Mouse (Mus musculus): ENCODE results near the gene Tmem206. TPM values are rescaled to one million over a fixed set of nuclear protein-coding genes. Genes with fewer than 3 reads are reported as not detected.
A peak's percentile ranks its signal among the peaks of the same experiment; 100 is the strongest.

Tmem206 gene
- polyA plus RNA-seq, 1 experiment, result 8.3 TPM

DNA sequence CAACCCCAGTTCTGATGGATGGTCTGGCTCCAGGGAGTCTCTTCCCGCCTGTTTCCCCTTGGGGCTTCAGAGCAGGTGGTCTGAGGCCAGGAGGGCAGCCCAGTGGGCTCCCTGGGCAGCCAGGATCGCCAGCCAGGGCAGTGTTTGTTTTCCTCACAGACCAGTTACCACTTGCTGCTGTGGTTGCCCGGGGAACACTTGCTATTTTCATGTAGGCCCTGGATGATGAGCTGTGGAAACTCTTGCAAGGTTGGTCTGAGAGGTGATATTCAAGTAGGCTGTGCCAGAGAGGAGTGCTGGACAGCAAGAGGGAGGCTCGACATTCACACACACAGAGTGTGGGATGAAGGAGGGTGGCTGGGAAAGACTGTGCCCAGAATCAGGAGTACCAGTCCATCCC is 23.8 kb upstream of the Tmem206 start:
- Histone ChIP-seq H3K4me1 (ENCODE audit: control insufficient read depth, insufficient read depth, low read length) (no peaks in the 10 kb centered on the region), H3K27ac (ENCODE audit: control insufficient read depth, insufficient read depth, low read depth, low read length, poor library complexity) (no peak overlapping the region), H3K4me3 (replicated peaks; ENCODE audit: control insufficient read depth, low read depth, low read length) (no peak overlapping the region)
- no peak for TF ChIP-seq POLR2A (IDR thresholded peaks at IDR 0.05; ENCODE audit: borderline replicate concordance, control insufficient read depth, low read depth, low read length)
- no peak for TF ChIP-seq CTCF (IDR thresholded peaks at IDR 0.05; ENCODE audit: control insufficient read depth, insufficient read depth, low read length)
- WGBS, result 64% methylated on average over 4 of the region's 4 CpGs

DNA sequence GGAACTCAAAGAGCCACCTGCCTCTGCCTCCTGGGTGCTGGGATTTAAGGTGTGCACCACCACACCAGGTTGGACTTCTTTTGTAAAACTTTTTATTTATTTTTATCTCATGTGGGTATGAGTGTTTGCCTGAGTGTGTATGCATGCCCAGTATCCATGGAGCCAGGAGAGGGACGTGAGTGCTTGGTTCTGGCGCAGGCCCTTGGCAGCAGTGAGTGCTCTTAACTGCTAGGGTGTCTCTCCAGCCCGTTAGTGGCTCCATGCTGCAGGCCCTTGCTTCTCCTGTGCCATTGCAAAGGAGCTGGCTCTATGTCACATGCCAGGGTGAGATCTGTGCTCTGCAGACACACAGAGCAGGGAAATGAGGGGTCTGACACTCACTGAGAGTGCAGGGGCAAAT is 22.0 kb upstream of the Tmem206 start:
- no peaks in the 10 kb centered on the region for H3K4me1 ChIP-seq (ENCODE audit: control insufficient read depth, insufficient read depth, low read length)
- H3K4me3 ChIP-seq (replicated peaks; ENCODE audit: control insufficient read depth, low read depth, low read length), result no peak overlapping the region
- TF ChIP-seq CTCF (IDR thresholded peaks at IDR 0.05; ENCODE audit: control insufficient read depth, insufficient read depth, low read length) (no peak), POLR2A (IDR thresholded peaks at IDR 0.05; ENCODE audit: borderline replicate concordance, control insufficient read depth, low read depth, low read length) (no peak)
- H3K27ac ChIP-seq (ENCODE audit: control insufficient read depth, insufficient read depth, low read depth, low read length, poor library complexity), result no peak overlapping the region
- 81% methylated on average over 3 of the region's 3 CpGs for WGBS

DNA sequence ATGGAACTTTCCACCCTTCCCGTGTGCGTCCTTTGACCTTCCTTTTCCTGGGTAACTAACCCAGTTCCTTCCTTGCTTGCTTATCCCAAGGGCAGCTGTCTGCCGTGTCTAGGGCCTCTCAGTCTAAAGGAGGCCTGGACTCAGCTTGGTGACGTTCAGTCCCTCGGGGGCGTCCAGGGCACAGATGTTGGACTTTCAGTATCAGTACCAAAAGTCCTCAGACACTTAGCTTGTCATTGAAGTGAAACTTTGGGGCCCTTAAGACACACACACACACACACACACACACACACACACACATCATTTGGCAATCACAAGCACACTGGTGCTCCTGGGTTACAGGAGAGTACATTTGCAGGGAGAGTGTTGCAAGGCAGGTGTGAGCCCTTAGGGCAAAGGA is 21.5 kb upstream of the Tmem206 start:
- Histone ChIP-seq H3K27ac (ENCODE audit: control insufficient read depth, insufficient read depth, low read depth, low read length, poor library complexity) (no peak overlapping the region), H3K4me3 (replicated peaks; ENCODE audit: control insufficient read depth, low read depth, low read length) (no peak overlapping the region), H3K4me1 (ENCODE audit: control insufficient read depth, insufficient read depth, low read length) (no peaks in the 10 kb centered on the region)
- TF ChIP-seq CTCF (IDR thresholded peaks at IDR 0.05; ENCODE audit: control insufficient read depth, insufficient read depth, low read length) (no peak), POLR2A (IDR thresholded peaks at IDR 0.05; ENCODE audit: borderline replicate concordance, control insufficient read depth, low read depth, low read length) (no peak)
- WGBS, result 79% methylated on average over 6 of the region's 6 CpGs

DNA sequence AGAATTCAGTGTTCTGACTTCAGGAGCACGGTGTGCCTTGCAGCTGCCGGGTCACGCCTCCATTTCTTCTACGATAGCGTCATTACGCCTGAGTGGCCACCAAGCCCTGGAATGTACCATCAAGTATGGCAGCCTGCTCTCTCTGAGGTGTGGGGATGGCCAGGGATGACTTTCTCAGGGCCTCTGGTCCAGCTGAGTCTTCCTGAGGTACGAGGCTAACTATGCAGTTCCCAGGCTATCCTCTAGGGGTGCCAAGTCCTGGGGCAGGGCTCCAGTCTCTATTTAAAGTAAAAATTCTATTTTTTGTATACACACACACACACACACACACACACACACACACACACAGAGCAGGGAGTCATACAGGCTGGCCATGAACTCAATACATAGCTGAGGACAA is 20.1 kb upstream of the Tmem206 start:
- no peak overlapping the region for H3K4me3 ChIP-seq (replicated peaks; ENCODE audit: control insufficient read depth, low read depth, low read length)
- no peak overlapping the region for H3K27ac ChIP-seq (ENCODE audit: control insufficient read depth, insufficient read depth, low read depth, low read length, poor library complexity)
- peak; percentile 26 for TF ChIP-seq CTCF (IDR thresholded peaks at IDR 0.05; ENCODE audit: control insufficient read depth, insufficient read depth, low read length)
- no peak for TF ChIP-seq POLR2A (IDR thresholded peaks at IDR 0.05; ENCODE audit: borderline replicate concordance, control insufficient read depth, low read depth, low read length)
- WGBS, result 72% methylated on average over 7 of the region's 7 CpGs
- no peaks in the 10 kb centered on the region for H3K4me1 ChIP-seq (ENCODE audit: control insufficient read depth, insufficient read depth, low read length)

DNA sequence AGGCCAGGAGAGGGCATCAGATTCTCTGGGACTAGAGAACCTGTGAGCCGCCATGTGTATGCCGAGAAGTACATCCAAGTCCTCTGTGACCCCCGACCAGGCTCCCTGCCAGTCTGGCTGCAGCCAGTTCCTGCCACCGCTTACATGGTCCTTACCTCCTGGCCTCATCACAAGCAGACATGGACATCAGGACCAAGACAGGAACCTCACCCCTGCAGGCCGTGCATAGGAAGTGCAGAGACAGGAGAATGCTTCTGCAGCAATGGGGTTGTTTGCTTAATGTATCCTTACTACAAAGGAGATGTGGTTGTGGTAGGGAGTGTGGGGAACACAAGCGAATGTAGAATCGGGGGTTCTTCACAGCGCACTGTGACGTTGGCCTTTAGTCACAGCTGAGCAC is 19.4 kb upstream of the Tmem206 start:
- TF ChIP-seq POLR2A (IDR thresholded peaks at IDR 0.05; ENCODE audit: borderline replicate concordance, control insufficient read depth, low read depth, low read length), result no peak
- no peak for TF ChIP-seq CTCF (IDR thresholded peaks at IDR 0.05; ENCODE audit: control insufficient read depth, insufficient read depth, low read length)
- 86% methylated on average over 9 of the region's 9 CpGs for WGBS
- no peak overlapping the region for H3K4me3 ChIP-seq (replicated peaks; ENCODE audit: control insufficient read depth, low read depth, low read length)
- H3K27ac ChIP-seq (ENCODE audit: control insufficient read depth, insufficient read depth, low read depth, low read length, poor library complexity), result no peak overlapping the region
- no peaks in the 10 kb centered on the region for H3K4me1 ChIP-seq (ENCODE audit: control insufficient read depth, insufficient read depth, low read length)

DNA sequence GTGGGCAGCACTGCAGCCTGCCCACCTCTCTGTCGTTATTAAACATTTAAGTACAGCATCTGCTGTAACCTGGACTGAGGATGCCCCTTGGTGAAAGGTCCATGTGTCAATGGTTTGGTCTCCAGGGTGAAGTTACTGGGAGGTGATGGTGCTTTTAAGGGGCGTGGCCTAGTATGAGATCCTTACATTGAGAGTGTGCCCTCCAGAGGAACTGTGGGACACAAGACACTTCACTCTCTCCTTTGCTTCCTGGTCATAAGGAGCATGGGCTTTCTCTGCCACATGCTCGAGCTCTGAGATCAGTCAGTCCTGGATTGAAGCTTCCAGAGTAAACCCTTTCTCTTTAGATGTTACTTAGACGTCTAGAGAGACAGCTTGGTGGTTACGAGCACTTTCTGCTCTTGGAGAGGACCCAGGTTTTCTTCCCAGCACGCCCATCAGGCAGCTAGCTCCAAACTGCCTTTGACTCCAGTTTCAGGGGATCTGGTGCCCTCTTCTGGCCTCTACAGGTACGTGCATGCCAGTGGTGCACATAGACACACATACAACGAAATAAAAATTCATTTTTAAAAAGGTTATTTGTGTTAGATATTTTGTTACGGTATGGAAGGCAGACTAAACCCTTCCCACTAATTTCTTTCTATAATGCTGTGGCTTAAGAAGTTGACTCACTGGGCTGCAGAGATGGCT is 17.8 kb upstream of the Tmem206 start:
- TF ChIP-seq POLR2A (IDR thresholded peaks at IDR 0.05; ENCODE audit: borderline replicate concordance, control insufficient read depth, low read depth, low read length), result no peak
- TF ChIP-seq CTCF (IDR thresholded peaks at IDR 0.05; ENCODE audit: control insufficient read depth, insufficient read depth, low read length), result peak; percentile 62
- Histone ChIP-seq H3K4me1 (ENCODE audit: control insufficient read depth, insufficient read depth, low read length) (no peaks in the 10 kb centered on the region), H3K27ac (ENCODE audit: control insufficient read depth, insufficient read depth, low read depth, low read length, poor library complexity) (no peak overlapping the region), H3K4me3 (replicated peaks; ENCODE audit: control insufficient read depth, low read depth, low read length) (no peak overlapping the region)
- 86% methylated on average over 9 of the region's 9 CpGs for WGBS

DNA sequence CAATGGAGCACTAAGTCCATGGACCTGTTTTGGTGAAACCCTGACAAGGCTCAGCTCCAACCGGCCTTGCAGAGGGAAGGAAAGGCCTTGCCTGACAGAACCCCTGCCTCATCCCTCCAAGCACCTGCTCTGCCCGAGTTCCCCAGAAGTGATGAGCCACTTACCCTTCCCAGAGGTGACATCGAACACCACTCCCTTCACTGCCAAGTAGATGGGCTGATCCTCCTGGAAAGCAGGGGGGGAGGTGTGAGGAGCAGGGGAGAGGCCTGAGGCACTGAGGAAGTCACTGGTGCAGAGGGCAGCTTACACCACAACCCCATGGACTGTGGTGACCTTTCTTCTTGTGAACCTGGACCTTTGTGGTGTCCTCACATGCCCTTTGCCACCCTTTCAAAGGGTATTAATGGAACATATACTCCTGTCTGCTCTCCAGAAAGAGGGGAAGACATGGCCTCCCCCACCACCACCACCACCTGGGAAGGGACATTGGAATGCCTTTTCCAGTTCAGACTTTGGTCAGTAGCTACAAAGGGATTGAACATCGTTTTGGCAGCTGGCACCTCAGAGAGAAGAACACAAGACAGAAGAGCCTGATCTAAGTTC is 14.3 kb upstream of the Tmem206 start:
- 85% methylated on average over 4 of the region's 4 CpGs for WGBS
- H3K27ac ChIP-seq (ENCODE audit: control insufficient read depth, insufficient read depth, low read depth, low read length, poor library complexity), result no peak overlapping the region
- H3K4me1 ChIP-seq (ENCODE audit: control insufficient read depth, insufficient read depth, low read length), result peaks cover 2% of the 10 kb centered on the region
- H3K4me3 ChIP-seq (replicated peaks; ENCODE audit: control insufficient read depth, low read depth, low read length), result no peak overlapping the region
- TF ChIP-seq CTCF (IDR thresholded peaks at IDR 0.05; ENCODE audit: control insufficient read depth, insufficient read depth, low read length) (no peak), POLR2A (IDR thresholded peaks at IDR 0.05; ENCODE audit: borderline replicate concordance, control insufficient read depth, low read depth, low read length) (no peak)

DNA sequence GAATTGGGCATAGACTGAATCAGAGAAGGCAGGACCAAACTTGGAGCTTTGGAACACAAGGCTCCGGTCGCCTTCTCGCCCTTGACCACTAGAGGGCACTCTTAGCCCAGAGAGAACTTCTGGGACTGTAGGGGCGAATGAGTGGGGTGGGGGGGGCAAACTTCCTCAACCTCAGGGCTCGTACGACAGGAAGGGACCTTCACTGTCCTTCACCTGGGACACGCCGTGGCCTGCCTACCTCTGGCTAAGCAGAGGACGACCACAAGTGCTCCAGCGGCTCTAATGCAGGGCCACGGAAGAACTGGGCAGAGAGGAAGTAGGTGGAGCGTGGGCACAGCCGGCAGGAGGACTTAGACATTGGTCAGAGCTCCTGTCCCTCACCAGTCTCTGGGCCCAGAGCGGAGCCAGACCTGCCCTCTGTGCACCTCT is 13.2 kb upstream of the Tmem206 start:
- peak overlapping the region; percentile 2; the same call in 1 of the 2 replicates for H3K27ac ChIP-seq (ENCODE audit: control insufficient read depth, insufficient read depth, low read depth, low read length, poor library complexity)

More for the DNA sequence above, 13.2 kb upstream of the Tmem206 start:
- WGBS, result 0% methylated on average over 14 of the region's 14 CpGs
- Histone ChIP-seq H3K4me1 (ENCODE audit: control insufficient read depth, insufficient read depth, low read length) (peaks cover 4% of the 10 kb centered on the region), H3K4me3 (replicated peaks; ENCODE audit: control insufficient read depth, low read depth, low read length) (peak overlapping the region; percentile 80)
- peak; percentile 72; the same call in 1 of the 2 replicates for TF ChIP-seq POLR2A (IDR thresholded peaks at IDR 0.05; ENCODE audit: borderline replicate concordance, control insufficient read depth, low read depth, low read length)
- peak; percentile 88 for TF ChIP-seq CTCF (IDR thresholded peaks at IDR 0.05; ENCODE audit: control insufficient read depth, insufficient read depth, low read length)
